Mouse (Mus musculus): ENCODE measurements around the gene Dedd2. TPM values are rescaled to one million over a fixed set of nuclear protein-coding genes. Genes with fewer than 3 reads are reported as not detected.

The Dedd2 gene
- total and polyA plus RNA-seq, 3 experiments: 25.2 to 36.6 TPM; not detected in 1

DNA sequence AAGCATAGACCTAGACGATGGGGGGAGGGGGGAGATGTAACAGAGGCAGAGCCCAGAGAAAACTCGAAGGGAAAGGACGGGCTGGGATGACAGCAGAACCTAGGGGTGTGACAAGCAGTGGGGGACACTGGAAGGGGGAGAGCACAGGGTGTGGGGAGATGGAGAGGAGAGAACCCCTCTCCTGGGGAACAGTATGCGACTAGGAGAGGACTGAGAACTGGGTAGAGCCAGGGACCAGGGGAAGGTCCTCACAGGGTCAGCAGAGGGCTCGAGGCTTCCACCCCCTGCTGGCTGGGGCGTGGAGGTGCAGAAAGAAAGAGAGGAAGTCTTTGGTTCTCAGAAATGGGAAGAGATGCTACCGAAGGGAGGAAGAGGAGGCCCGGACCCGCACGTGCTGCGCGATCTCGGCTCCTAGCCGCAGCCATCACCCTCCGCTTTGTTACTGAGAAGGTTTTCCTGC, 39.1 kb downstream of the Dedd2 start (continued):
- TF ChIP-seq EP300 (IDR thresholded peaks at IDR 0.05; ENCODE audit: low read depth in 1 of 2, low read length in 2 of 2) (no peak), SMC3 (IDR thresholded peaks at IDR 0.05; ENCODE audit: low read depth, low read length) (peak; percentile 75), MAZ (IDR thresholded peaks at IDR 0.05; ENCODE audit: low read depth, low read length) (no peak), CHD2 (IDR thresholded peaks at IDR 0.05; ENCODE audit: low read length) (no peak)

DNA sequence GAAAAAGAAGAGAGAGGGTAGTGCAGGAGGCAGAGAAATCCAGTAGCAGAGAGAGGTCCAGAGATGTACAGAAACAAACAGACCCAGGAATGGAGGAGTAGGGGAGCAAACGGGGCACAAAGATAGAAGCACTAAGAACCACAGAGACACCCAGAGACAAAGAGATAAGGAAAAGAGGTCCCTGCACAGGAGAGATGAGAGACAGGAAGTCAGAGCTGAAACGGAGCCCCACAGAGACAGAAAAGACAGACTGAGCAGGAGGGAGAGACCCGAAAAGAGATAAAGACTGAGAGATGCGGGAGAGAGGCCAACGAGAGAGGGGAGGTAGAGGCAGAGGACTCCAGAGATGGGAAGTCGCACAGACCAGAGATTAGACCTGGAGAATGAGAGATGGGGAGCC, 39.9 kb downstream of the Dedd2 start:
- peak overlapping the region; percentile 59 for H3K9ac ChIP-seq (ENCODE audit: control insufficient read depth, low read depth, low read length, poor library complexity, severe bottlenecking)
- no peaks in the 10 kb centered on the region for H3K9me3 ChIP-seq (replicated peaks; ENCODE audit: insufficient read depth, low read length)
- no peak for TF ChIP-seq POLR2AphosphoS2 (IDR thresholded peaks at IDR 0.05; ENCODE audit: low read length)
- TF ChIP-seq TCF12 (IDR thresholded peaks at IDR 0.05; ENCODE audit: low read depth, low read length): peak; percentile 60
- no peak for TF ChIP-seq JUND (IDR thresholded peaks at IDR 0.05; ENCODE audit: low read depth, low read length)
- no peak for TF ChIP-seq ZMIZ1 (IDR thresholded peaks at IDR 0.05; ENCODE audit: low read depth, low read length)
- peak; percentile 71 for TF ChIP-seq TAL1 (IDR thresholded peaks at IDR 0.05; ENCODE audit: low read length)
- TF ChIP-seq USF1 (IDR thresholded peaks at IDR 0.05; ENCODE audit: low read depth, low read length): no peak
- TF ChIP-seq MAZ (IDR thresholded peaks at IDR 0.05; ENCODE audit: low read depth, low read length): peak; percentile 54; the same call in 1 of the 2 replicates
- peak; percentile 46 to 70; a peak in 3 of 4 replicates for TF ChIP-seq EP300 (IDR thresholded peaks at IDR 0.05; ENCODE audit: low read depth in 1 of 2, low read length in 2 of 2)
- TF ChIP-seq MYC (IDR thresholded peaks at IDR 0.05; ENCODE audit: low read depth, low read length): no peak
- 0 out of 2 replicates have a peak, but pooled peaks have one; percentile 35 for TF ChIP-seq UBTF (IDR thresholded peaks at IDR 0.05; ENCODE audit: borderline replicate concordance, insufficient read depth, low read depth, low read length)
- TF ChIP-seq MAFK (IDR thresholded peaks at IDR 0.05; ENCODE audit: borderline replicate concordance, low read depth, low read length): no peak
- peak; percentile 47; the same call in 1 of the 2 replicates for TF ChIP-seq ELF1 (IDR thresholded peaks at IDR 0.05; ENCODE audit: low read depth, low read length)
- TF ChIP-seq GATA1 (IDR thresholded peaks at IDR 0.05; ENCODE audit: low read depth, low read length): peak; percentile 66; the same call in 1 of the 2 replicates
- TF ChIP-seq MXI1 (IDR thresholded peaks at IDR 0.05; ENCODE audit: low read depth, low read length): 0 out of 2 replicates have a peak, but pooled peaks have one; percentile 27
- H3K27ac ChIP-seq (ENCODE audit: control insufficient read depth, low read depth, low read length): peak overlapping the region; percentile 58
- peak overlapping the region; percentile 17 to 56 for H3K4me3 ChIP-seq (ENCODE audit: control insufficient read depth in 1 of 2, insufficient read depth in 1 of 2, low read depth in 2 of 2, low read length in 2 of 2)
- H3K36me3 ChIP-seq (ENCODE audit: control insufficient read depth in 1 of 2, insufficient read depth in 2 of 2, low read length in 2 of 2): peaks cover 0 to 2% of the 10 kb centered on the region in 2 experiments; a peak in 2 of 4 replicates
- DNase-seq (ENCODE audit: low read depth, low spot score): peak; percentile 81
- H3K4me1 ChIP-seq (ENCODE audit: control insufficient read depth in 1 of 2, insufficient read depth in 2 of 2, low read length in 2 of 2): peaks cover 0 to 16% of the 10 kb centered on the region in 2 experiments; a peak in 3 of 4 replicates
- no peaks in the 10 kb centered on the region; a peak in 1 of 4 replicates for H3K27me3 ChIP-seq (ENCODE audit: control insufficient read depth in 1 of 2, insufficient read depth in 2 of 2, low read length in 2 of 2)
- H3K79me2 ChIP-seq (ENCODE audit: control insufficient read depth, insufficient read depth, low read length, poor library complexity): no peaks in the 10 kb centered on the region; the same call in 1 of the 2 replicates

DNA sequence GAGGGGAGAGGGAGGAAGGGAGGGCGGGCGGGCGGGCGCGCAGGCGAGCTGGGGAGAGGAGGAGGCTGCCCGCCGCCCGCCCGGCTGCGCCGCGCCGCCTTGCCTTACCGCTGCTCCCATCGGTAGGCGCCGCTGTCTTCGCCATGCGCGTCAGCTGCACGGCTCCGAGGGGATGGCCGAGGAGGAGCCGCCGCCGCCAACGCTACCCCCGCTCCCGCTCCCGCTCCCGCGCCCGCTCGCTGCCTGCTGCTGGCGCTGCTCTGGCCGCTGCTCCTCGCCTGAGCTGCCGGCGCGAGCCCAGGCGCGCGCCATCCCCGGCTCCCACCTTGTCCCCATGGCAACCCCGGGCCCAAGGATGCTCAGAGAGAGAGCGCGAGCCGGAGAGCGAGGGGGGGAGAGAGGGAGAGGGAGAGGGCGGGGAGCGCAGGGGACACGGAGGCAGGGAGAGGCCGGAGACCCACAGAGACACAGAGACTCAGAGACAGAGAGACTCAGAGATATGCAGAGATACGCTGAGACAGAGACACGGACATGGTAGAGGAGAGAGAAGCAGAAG, 40.7 kb downstream of the Dedd2 start, which contains the start of gene Pou2f2:
Gene Pou2f2, minus strand, starts transcription at position 121 of the 556 bp plus-strand sequence.
- 0 out of 2 replicates have a peak, but pooled peaks have one; percentile 5 for TF ChIP-seq ETS1 (IDR thresholded peaks at IDR 0.05; ENCODE audit: low read depth, low read length)
- peak in 2 of 3 experiments; percentile 8 to 49; a peak in 3 of 6 replicates for TF ChIP-seq CTCF (IDR thresholded peaks at IDR 0.05 in 2 of 3, conservative IDR thresholded peaks at IDR 0.05 in 1 of 3; ENCODE audit: control insufficient read depth in 1 of 3, insufficient read depth in 1 of 3, low read depth in 2 of 3, low read length in 3 of 3, poor library complexity in 1 of 3, severe bottlenecking in 1 of 3)
- TF ChIP-seq MAZ (IDR thresholded peaks at IDR 0.05; ENCODE audit: low read depth, low read length): peak; percentile 53; the same call in 1 of the 2 replicates
- TF ChIP-seq UBTF (IDR thresholded peaks at IDR 0.05; ENCODE audit: borderline replicate concordance, insufficient read depth, low read depth, low read length): peak; percentile 60; the same call in 1 of the 2 replicates
- TF ChIP-seq E2F4 (IDR thresholded peaks at IDR 0.05; ENCODE audit: borderline replicate concordance, low read depth, low read length): no peak
- TF ChIP-seq NRF1 (IDR thresholded peaks at IDR 0.05; ENCODE audit: insufficient read depth, low read depth, low read length, poor library complexity, severe bottlenecking): 0 out of 2 replicates have a peak, but pooled peaks have one; percentile 51
- TF ChIP-seq ZMIZ1 (IDR thresholded peaks at IDR 0.05; ENCODE audit: low read depth, low read length): no peak
- Histone ChIP-seq H3K79me2 (ENCODE audit: control insufficient read depth, insufficient read depth, low read length, poor library complexity) (no peaks in the 10 kb centered on the region; the same call in 1 of the 2 replicates), H3K4me1 (ENCODE audit: control insufficient read depth in 1 of 2, insufficient read depth in 2 of 2, low read length in 2 of 2) (peaks cover 0 to 16% of the 10 kb centered on the region in 2 experiments; a peak in 3 of 4 replicates), H3K9ac (ENCODE audit: control insufficient read depth, low read depth, low read length, poor library complexity, severe bottlenecking) (peak within 1 kb of the TSS; percentile 80), H3K27ac (ENCODE audit: control insufficient read depth, low read depth, low read length) (peak within 1 kb of the TSS; percentile 58), H3K4me3 (ENCODE audit: control insufficient read depth in 1 of 2, insufficient read depth in 1 of 2, low read depth in 2 of 2, low read length in 2 of 2) (peak within 1 kb of the TSS; percentile 55 to 56), H3K36me3 (ENCODE audit: control insufficient read depth in 1 of 2, insufficient read depth in 2 of 2, low read length in 2 of 2) (peaks cover 0 to 2% of the 10 kb centered on the region in 2 experiments; a peak in 2 of 4 replicates), H3K27me3 (ENCODE audit: control insufficient read depth in 1 of 2, insufficient read depth in 2 of 2, low read length in 2 of 2) (no peaks in the 10 kb centered on the region; a peak in 1 of 4 replicates), H3K9me3 (replicated peaks; ENCODE audit: insufficient read depth, low read length) (no peaks in the 10 kb centered on the region)
- DNase-seq (ENCODE audit: low read depth, low spot score): peak; percentile 82
